Comparison of ENCODE assay signal across 14 mouse cellular contexts in the genomic region with DNA sequence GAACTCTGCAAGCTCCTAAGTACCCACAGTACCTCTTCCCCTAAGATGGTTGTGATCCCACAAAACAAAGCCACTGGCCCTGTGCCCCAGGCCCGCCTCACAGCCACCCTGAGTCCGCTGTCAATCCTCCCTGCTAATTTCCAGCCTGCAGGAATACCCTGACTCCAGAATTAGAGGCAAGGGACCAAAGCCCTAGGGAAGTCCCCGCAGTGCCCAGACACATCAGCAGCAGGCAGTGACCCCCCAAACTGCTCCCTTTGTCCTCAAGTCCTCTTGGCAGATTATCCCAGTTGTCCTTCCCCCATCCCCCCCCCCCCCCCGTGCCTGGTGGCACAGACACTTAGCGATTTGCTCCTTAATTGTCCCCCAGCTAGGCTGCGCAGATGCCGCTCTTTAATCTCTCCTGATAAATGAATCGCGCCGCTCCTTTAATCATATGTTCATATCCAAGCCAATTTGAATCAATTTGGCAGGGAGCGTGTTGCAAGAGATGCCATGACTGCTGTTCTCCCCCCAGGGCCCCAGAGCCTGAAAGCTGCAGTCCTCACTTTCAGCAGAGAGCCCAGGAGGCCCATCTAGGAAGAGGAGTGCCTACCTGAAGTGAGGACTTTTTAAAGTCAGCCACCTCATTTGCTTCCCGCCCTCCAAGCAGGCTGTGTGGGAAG. TPM values are rescaled to one million over a fixed set of nuclear protein-coding genes. Genes with fewer than 3 reads are reported as not detected.
A peak's percentile ranks its signal among the peaks of the same experiment; 100 is the strongest.
DNase-seq lines count a peak whose midpoint lies in the region; ATAC-seq lines count a peak whose summit lies in the region.
"Had no signal": no experiment of that assay in that cellular context is flagged by ENCODE, and none has a peak within 500 bp of the region (broad histone marks: within the 10 kb centered on the region; RNA-seq: fewer than 3 reads in every experiment).

No protein-coding gene starts in this region.

- no peak overlapping the region; the same call in 1 of the 2 replicates for H3K27ac ChIP-seq in heart, embryonic 13.5 days (replicated peaks)
- peak overlapping the region; percentile 93 for H3K27ac ChIP-seq in forebrain, embryonic 14.5 days (ENCODE audit: low read depth, low read length)
- H3K27ac ChIP-seq in limb, embryonic 10.5 days = 0 out of 2 replicates have a peak overlapping the region, but pooled peaks have one; percentile 4
- peak overlapping the region; percentile 72 for H3K27ac ChIP-seq in neural tube, embryonic 13.5 days (replicated peaks)
- H3K27ac ChIP-seq: kidney, postnatal 0 days had no signal

- no peak for ATAC-seq in heart, embryonic 13.5 days (ENCODE audit: extremely low read depth, insufficient number of reproducible peaks, low FRiP score, low TSS enrichment)
- peak; percentile 57 for ATAC-seq in forebrain, embryonic 14.5 days
- 0 out of 2 replicates have a peak, but pooled peaks have one; percentile 6 for ATAC-seq in neural tube, embryonic 13.5 days (ENCODE audit: low read depth)

- H3K4me1 ChIP-seq in heart, embryonic 13.5 days = peaks cover 41% of the 10 kb centered on the region
- H3K4me1 ChIP-seq in forebrain, embryonic 14.5 days (ENCODE audit: control insufficient read depth, insufficient read depth, low read length) = peaks cover 58% of the 10 kb centered on the region
- H3K4me1 ChIP-seq in limb, embryonic 10.5 days = peaks cover 40% of the 10 kb centered on the region
- H3K4me1 ChIP-seq in neural tube, embryonic 13.5 days (replicated peaks) = peaks cover 67% of the 10 kb centered on the region

- H3K9ac ChIP-seq in heart, embryonic 13.5 days = 0 out of 2 replicates have a peak overlapping the region, but pooled peaks have one; percentile 44
- H3K9ac ChIP-seq in forebrain, embryonic 14.5 days (ENCODE audit: low read length) = peak overlapping the region; percentile 9
- peak overlapping the region; percentile 41 for H3K9ac ChIP-seq in neural tube, embryonic 13.5 days

- no peak for DNase-seq in heart, postnatal 4 days
- DNase-seq in forebrain, embryonic 14.5 days (ENCODE audit: low spot score) = peak; percentile 94
- DNase-seq in limb, embryonic 10.5 days (ENCODE audit: low spot score) = no peak
- DNase-seq in cerebellum, adult 18-20 months = no peak
- no peak for DNase-seq in embryo, embryonic 10.5 days (ENCODE audit: low spot score)
- DNase-seq in right cerebral cortex, postnatal 4 days = no peak
- DNase-seq: cerebellum, postnatal 36 days; gastrocnemius, postnatal 36 days; thymus, postnatal 25 days had no signal

- H3K27me3 ChIP-seq in heart, embryonic 13.5 days (replicated peaks) = no peaks in the 10 kb centered on the region
- H3K27me3 ChIP-seq in forebrain, embryonic 14.5 days (replicated peaks; ENCODE audit: control insufficient read depth, insufficient read depth, low read length) = no peaks in the 10 kb centered on the region
- peaks cover 95% of the 10 kb centered on the region for H3K27me3 ChIP-seq in limb, embryonic 10.5 days (ENCODE audit: low read depth, poor library complexity, severe bottlenecking)
- peaks cover 62% of the 10 kb centered on the region for H3K27me3 ChIP-seq in neural tube, embryonic 13.5 days

- WGBS in heart, embryonic 13.5 days = 33% methylated on average over 11 of the region's 12 CpGs
- 3% methylated on average over 10 of the region's 12 CpGs for WGBS in forebrain, embryonic 14.5 days
- 9% methylated on average over 11 of the region's 12 CpGs for WGBS in limb, embryonic 10.5 days
- WGBS in neural tube, embryonic 13.5 days = 12% methylated on average over 10 of the region's 12 CpGs

- H3K36me3 ChIP-seq in heart, embryonic 13.5 days = peaks cover 56% of the 10 kb centered on the region
- peaks cover 7% of the 10 kb centered on the region; the same call in 1 of the 2 replicates for H3K36me3 ChIP-seq in forebrain, embryonic 14.5 days (ENCODE audit: control insufficient read depth, insufficient read depth, low read length)
- peaks cover 7% of the 10 kb centered on the region for H3K36me3 ChIP-seq in limb, embryonic 10.5 days
- H3K36me3 ChIP-seq in neural tube, embryonic 13.5 days = peaks cover 8% of the 10 kb centered on the region

- H3K4me2 ChIP-seq in heart, embryonic 13.5 days = no peak overlapping the region
- peak overlapping the region; percentile 23 for H3K4me2 ChIP-seq in forebrain, embryonic 14.5 days (ENCODE audit: low read length)
- no peak overlapping the region for H3K4me2 ChIP-seq in neural tube, embryonic 13.5 days

- H3K4me3 ChIP-seq in heart, embryonic 13.5 days = no peak overlapping the region
- no peak overlapping the region for H3K4me3 ChIP-seq in forebrain, embryonic 14.5 days (ENCODE audit: low read depth, low read length)
- H3K4me3 ChIP-seq in limb, embryonic 10.5 days = no peak overlapping the region
- no peak overlapping the region for H3K4me3 ChIP-seq in neural tube, embryonic 13.5 days
- H3K4me3 ChIP-seq: myocyte had no signal

- H3K9me3 ChIP-seq in heart, embryonic 13.5 days = no peaks in the 10 kb centered on the region
- H3K9me3 ChIP-seq in forebrain, embryonic 14.5 days (replicated peaks; ENCODE audit: control insufficient read depth, low read length) = no peaks in the 10 kb centered on the region
- no peaks in the 10 kb centered on the region for H3K9me3 ChIP-seq in limb, embryonic 10.5 days (replicated peaks)
- H3K9me3 ChIP-seq in neural tube, embryonic 13.5 days = no peaks in the 10 kb centered on the region

RNA-seq across cellular contexts. Expression of gene Pipox, which starts 26.3 kb away (rescaled TPM):
- 4.6 and 4.9 TPM in 2 replicates for polyA plus RNA-seq in heart, embryonic 13.5 days (2015; fragmentation: Nextera tagmentation; extraction: Ambion mirVana)
- total RNA-seq in heart, postnatal 4 days (2021) = 1 to 10 TPM; 1.9 to 2.5 TPM
- polyA plus RNA-seq in forebrain, embryonic 14.5 days (2014; fragmentation: Nextera tagmentation; extraction: Ambion mirVana) = 10.1 and 11.4 TPM in 2 replicates
- polyA plus RNA-seq in limb, embryonic 10.5 days (2016; fragmentation: Nextera tagmentation; extraction: Ambion mirVana) = 0.34 and 0.48 TPM in 2 replicates
- polyA plus RNA-seq in neural tube, embryonic 13.5 days (2015; fragmentation: Nextera tagmentation; extraction: Ambion mirVana) = 4.1 and 6.1 TPM in 2 replicates
- total RNA-seq: gastrocnemius, postnatal 36 days; hematopoietic stem cell, adult 5-6 weeks had no signal
- polyA plus RNA-seq: myocyte had no signal
